25 mouse cellular contexts compared by ENCODE assay signal in genomic region chr10:61429043-61429442, GRCm38 (mm10). TPM values are rescaled to one million over a fixed set of nuclear protein-coding genes. Genes with fewer than 3 reads are reported as not detected.
"Had no signal": no experiment of that assay in that cellular context is flagged by ENCODE, and none has a peak within 500 bp of the region (broad histone marks: within the 10 kb centered on the region; RNA-seq: fewer than 3 reads in every experiment).

No protein-coding gene starts in this region.

- H3K4me3 ChIP-seq: layer of hippocampus, adult 2 months; limb, embryonic 10.5 days; limb, embryonic 13.5 days; liver, embryonic 12.5 days; liver, embryonic 15.5 days; lung, embryonic 15.5 days; megakaryocyte, embryonic 14.5 days; midbrain, embryonic 10.5 days; midbrain, embryonic 13.5 days; myocyte; stomach, embryonic 15.5 days had no signal

- H3K9ac ChIP-seq: limb, embryonic 13.5 days; liver, embryonic 12.5 days; liver, embryonic 15.5 days; lung, embryonic 15.5 days; midbrain, embryonic 13.5 days; stomach, embryonic 15.5 days had no signal

- H3K27ac ChIP-seq: kidney, postnatal 0 days; layer of hippocampus, adult 2 months; limb, embryonic 10.5 days; limb, embryonic 13.5 days; liver, embryonic 12.5 days; liver, embryonic 15.5 days; lung, embryonic 15.5 days; midbrain, embryonic 10.5 days; midbrain, embryonic 13.5 days; stomach, embryonic 15.5 days had no signal

- H3K4me2 ChIP-seq: limb, embryonic 13.5 days; liver, embryonic 12.5 days; liver, embryonic 15.5 days; lung, embryonic 15.5 days; midbrain, embryonic 13.5 days; stomach, embryonic 15.5 days had no signal

- ATAC-seq: liver, embryonic 12.5 days; midbrain, embryonic 13.5 days; midbrain, embryonic 16.5 days had no signal

- DNase-seq: kidney, postnatal 25 days; layer of hippocampus, adult 9-11 months; liver; lung, adult 18-20 months; lung, postnatal 10 days; lung, postnatal 36 days; retina, postnatal 1 day; right cerebral cortex, postnatal 25 days; spleen, adult 18-20 months; thymus, adult 18-20 months; thymus, postnatal 36 days had no signal

- H3K27me3 ChIP-seq: limb, embryonic 13.5 days; liver, embryonic 12.5 days; liver, embryonic 15.5 days; lung, embryonic 15.5 days; midbrain, embryonic 13.5 days; stomach, embryonic 15.5 days had no signal

- H3K9me3 ChIP-seq: limb, embryonic 10.5 days; limb, embryonic 13.5 days; liver, embryonic 12.5 days; liver, embryonic 15.5 days; lung, embryonic 15.5 days; megakaryocyte, embryonic 14.5 days; midbrain, embryonic 10.5 days; midbrain, embryonic 13.5 days; stomach, embryonic 15.5 days had no signal

RNA-seq across cellular contexts. Expression of gene Nodal, which starts 11.3 kb away (rescaled TPM):
- polyA plus RNA-seq: midbrain, embryonic 13.5 days; neural tube, embryonic 11.5 days had no signal
